Mouse (Mus musculus) limb, embryonic 10.5 days (tissue): Measurements from ENCODE around the gene 2010300C02Rik. TPM values are rescaled to one million over a fixed set of nuclear protein-coding genes. Genes with fewer than 3 reads are reported as not detected.
"Not testable (repeated sequence)": the region's sequence is repeated elsewhere in the genome, so short reads cannot be mapped to it uniquely, and the experiment has no call there.

Source experiments
- DNase-seq: peaks from one replicate; pipeline ENCODE4 v3.0.0-alpha.2; 2017; ENCODE audit warnings: low spot score
- H3K27ac ChIP-seq: fragments of 300-500 bp; sonication (generic); 2 replicates; pipeline ENCODE4 v1.5.1; 2016; ENCODE audit warnings: mild to moderate bottlenecking
- H3K27me3 ChIP-seq: fragments of 300-500 bp; sonication (generic); 2 replicates; pipeline ENCODE4 v1.6.1; 2016; ENCODE audit warnings: low read depth, mild to moderate bottlenecking; ENCODE audit not compliant: poor library complexity, severe bottlenecking
- H3K36me3 ChIP-seq: fragments of 300-500 bp; sonication (generic); 2 replicates; pipeline ENCODE4 v1.6.1; 2016; ENCODE audit warnings: mild to moderate bottlenecking, moderate library complexity
- H3K4me1 ChIP-seq: fragments of 300-500 bp; sonication (generic); 2 replicates; pipeline ENCODE4 v1.6.1; 2016
- H3K4me3 ChIP-seq: fragments of 300-500 bp; sonication (generic); 2 replicates; pipeline ENCODE4 v1.5.1; 2016; ENCODE audit warnings: mild to moderate bottlenecking, moderate library complexity
- H3K9me3 ChIP-seq: fragments of 300-500 bp; sonication (generic); replicated peaks from 2 replicates; pipeline ENCODE4 v1.6.1; 2016; ENCODE audit warnings: mild to moderate bottlenecking
- WGBS: fragments of 180-500 bp; shearing (Covaris S2); methylation state at CpG from one replicate; pipeline ENCODE4 v1.1.7; 2016; 5-methylcytosine and 5-hydroxymethylcytosine counted together
- polyA plus RNA-seq: library from polyadenylated mRNA; unstranded; fragments of >200 nt; fragmentation: Nextera tagmentation; extraction: Ambion mirVana; gene quantifications from 2 replicates; pipeline ENCODE4 v1.2.1, GENCODE M21; 2016

2010300C02Rik gene
- polyA plus RNA-seq, 1 experiment from 2014 or later: 0.66 TPM

GRCm38 (mm10) chr1:37727186-37727585, 7.3 kb upstream of the 2010300C02Rik start:
- no peak for DNase-seq
- H3K27ac ChIP-seq: no peak overlapping the region
- no peaks in the 10 kb centered on the region for H3K27me3 ChIP-seq
- H3K9me3 ChIP-seq: no peaks in the 10 kb centered on the region
- no peaks in the 10 kb centered on the region for H3K36me3 ChIP-seq
- no peak overlapping the region for H3K4me3 ChIP-seq
- 80% methylated on average over 8 of the region's 8 CpGs for WGBS
- H3K4me1 ChIP-seq: peaks cover 2% of the 10 kb centered on the region; the same call in 1 of the 2 replicates

GRCm38 (mm10) chr1:37726426-37726825, 6.5 kb upstream of the 2010300C02Rik start:
- H3K27me3 ChIP-seq: peaks cover 4% of the 10 kb centered on the region; the same call in 1 of the 2 replicates
- peaks cover 2% of the 10 kb centered on the region; the same call in 1 of the 2 replicates for H3K4me1 ChIP-seq
- no peak overlapping the region for H3K27ac ChIP-seq
- H3K9me3 ChIP-seq: no peaks in the 10 kb centered on the region
- DNase-seq: no peak
- no peak overlapping the region for H3K4me3 ChIP-seq
- no peaks in the 10 kb centered on the region for H3K36me3 ChIP-seq
- WGBS: 84% methylated on average over 8 of the region's 8 CpGs

- Histone ChIP-seq H3K4me3 (no peak overlapping the region), H3K4me1 (peaks cover 2% of the 10 kb centered on the region; the same call in 1 of the 2 replicates), H3K36me3 (no peaks in the 10 kb centered on the region), H3K9me3 (no peaks in the 10 kb centered on the region), H3K27ac (no peak overlapping the region), H3K27me3 (peaks cover 9% of the 10 kb centered on the region)
- 79% methylated on average over 12 of the region's 12 CpGs for WGBS
- no peak for DNase-seq
Measured at GRCm38 (mm10) chr1:37725880-37726279, 6.0 kb upstream of the 2010300C02Rik start.

GRCm38 (mm10) chr1:37721092-37721491, 1.2 kb upstream of the 2010300C02Rik start:
- Histone ChIP-seq H3K4me1 (peaks cover 15% of the 10 kb centered on the region), H3K9me3 (no peaks in the 10 kb centered on the region), H3K27me3 (peaks cover 50% of the 10 kb centered on the region), H3K4me3 (no peak overlapping the region), H3K36me3 (no peaks in the 10 kb centered on the region), H3K27ac (no peak overlapping the region)
- no peak for DNase-seq
- WGBS: 72% methylated on average over 5 of the region's 5 CpGs

GRCm38 (mm10) chr1:37719030-37719723, 708 bp downstream of the 2010300C02Rik start:
- peak; percentile 52 for DNase-seq
- 6% methylated on average over 48 of the region's 49 CpGs for WGBS
- Histone ChIP-seq H3K9me3 (no peaks in the 10 kb centered on the region), H3K4me3 (peak overlapping the region; percentile 69), H3K27me3 (peaks cover 50% of the 10 kb centered on the region), H3K36me3 (no peaks in the 10 kb centered on the region), H3K27ac (peak overlapping the region; percentile 75), H3K4me1 (peaks cover 15% of the 10 kb centered on the region)

- H3K27ac ChIP-seq: no peak overlapping the region
- H3K9me3 ChIP-seq: no peaks in the 10 kb centered on the region
- H3K4me1 ChIP-seq: peaks cover 15% of the 10 kb centered on the region
- H3K36me3 ChIP-seq: no peaks in the 10 kb centered on the region
- DNase-seq: no peak
- H3K27me3 ChIP-seq: peaks cover 50% of the 10 kb centered on the region
- WGBS: 55% methylated on average over 7 of the region's 7 CpGs
- H3K4me3 ChIP-seq: no peak overlapping the region
Measured at GRCm38 (mm10) chr1:37718516-37718915, 1.4 kb downstream of the 2010300C02Rik start.

GRCm38 (mm10) chr1:37717415-37718195, 2.3 kb downstream of the 2010300C02Rik start:
- DNase-seq: no peak
- no peaks in the 10 kb centered on the region for H3K9me3 ChIP-seq
- 83% methylated on average over 14 of the region's 14 CpGs for WGBS
- peaks cover 50% of the 10 kb centered on the region for H3K27me3 ChIP-seq
- H3K4me1 ChIP-seq: peaks cover 15% of the 10 kb centered on the region
- no peak overlapping the region for H3K27ac ChIP-seq
- no peaks in the 10 kb centered on the region for H3K36me3 ChIP-seq
- H3K4me3 ChIP-seq: no peak overlapping the region

- H3K9me3 ChIP-seq, H3K36me3 ChIP-seq, H3K4me3 ChIP-seq, H3K27me3 ChIP-seq, DNase-seq, H3K4me1 ChIP-seq, H3K27ac ChIP-seq: not testable (repeated sequence)
- WGBS: 84% methylated on average over 4 of the region's 4 CpGs
Measured at GRCm38 (mm10) chr1:37712357-37712737, 7.5 kb downstream of the 2010300C02Rik start.

GRCm38 (mm10) chr1:37711596-37712356, 8.1 kb downstream of the 2010300C02Rik start:
- no peak for DNase-seq
- Histone ChIP-seq H3K4me1 (no peaks in the 10 kb centered on the region), H3K4me3 (no peak overlapping the region), H3K27me3 (0 out of 2 replicates have a peak, but pooled peaks cover 2% of the 10 kb centered on the region), H3K36me3 (no peaks in the 10 kb centered on the region), H3K9me3 (no peaks in the 10 kb centered on the region), H3K27ac (no peak overlapping the region)
- 92% methylated on average over 10 of the region's 10 CpGs for WGBS

GRCm38 (mm10) chr1:37711082-37711481, 8.8 kb downstream of the 2010300C02Rik start:
- WGBS: 81% methylated on average over 5 of the region's 5 CpGs
- Histone ChIP-seq H3K36me3 (no peaks in the 10 kb centered on the region), H3K4me1 (no peaks in the 10 kb centered on the region), H3K27ac (no peak overlapping the region), H3K4me3 (no peak overlapping the region), H3K9me3 (no peaks in the 10 kb centered on the region), H3K27me3 (no peaks in the 10 kb centered on the region)
- DNase-seq: no peak

GRCm38 (mm10) chr1:37709736-37710135, 10.1 kb downstream of the 2010300C02Rik start:
- Histone ChIP-seq H3K4me1 (no peaks in the 10 kb centered on the region), H3K9me3 (no peaks in the 10 kb centered on the region), H3K4me3 (no peak overlapping the region), H3K27ac (no peak overlapping the region), H3K27me3 (no peaks in the 10 kb centered on the region), H3K36me3 (no peaks in the 10 kb centered on the region)
- DNase-seq: no peak
- 90% methylated on average over 8 of the region's 8 CpGs for WGBS

- Histone ChIP-seq H3K4me1 (no peaks in the 10 kb centered on the region), H3K27ac (no peak overlapping the region), H3K4me3 (no peak overlapping the region), H3K36me3 (no peaks in the 10 kb centered on the region), H3K27me3 (no peaks in the 10 kb centered on the region), H3K9me3 (no peaks in the 10 kb centered on the region)
- WGBS: 94% methylated on average over 6 of the region's 6 CpGs
- no peak for DNase-seq
Measured at GRCm38 (mm10) chr1:37708270-37708955, 11.5 kb downstream of the 2010300C02Rik start.
